Mouse (Mus musculus): ENCODE results near the gene Itgav.

DNA sequence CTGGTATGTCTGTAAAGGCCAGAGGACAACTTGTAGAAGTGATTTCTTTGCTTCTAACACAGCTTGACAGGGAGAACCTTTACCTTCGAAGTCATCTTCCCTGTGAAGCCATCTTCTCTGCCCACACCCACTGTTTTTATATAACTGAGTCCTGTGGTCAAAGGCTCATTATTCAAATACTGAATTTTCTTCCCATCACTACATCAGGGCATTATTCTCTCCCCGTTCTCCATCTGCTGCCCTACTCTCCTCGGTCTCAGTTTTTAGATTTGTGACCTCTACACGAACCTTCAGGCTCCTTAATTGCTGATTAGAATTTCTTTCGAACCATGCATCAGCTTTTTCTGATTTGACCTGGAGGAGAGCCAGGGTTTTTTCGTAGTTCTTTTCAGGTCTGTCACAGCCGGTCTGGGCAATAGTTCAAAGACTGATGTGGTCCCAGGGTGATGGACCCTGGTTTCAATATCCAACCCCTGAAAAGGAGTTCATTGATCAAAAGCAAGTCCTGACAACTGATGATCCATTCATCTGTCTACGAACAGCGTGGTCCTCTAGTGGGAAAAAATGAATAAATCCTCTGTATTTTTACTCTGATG, 73.8 kb downstream of the Itgav start:
- no peak for TF ChIP-seq ZC3H11A (IDR thresholded peaks at IDR 0.05; ENCODE audit: borderline replicate concordance, low read depth, low read length)
- TF ChIP-seq MAFK (IDR thresholded peaks at IDR 0.05; ENCODE audit: insufficient read depth, low read depth, low read length): no peak
- TF ChIP-seq HCFC1 (IDR thresholded peaks at IDR 0.05; ENCODE audit: borderline replicate concordance, insufficient read depth, low read length): no peak
- no peak for TF ChIP-seq ZNF384 (IDR thresholded peaks at IDR 0.05; ENCODE audit: low read depth, low read length)
- TF ChIP-seq CHD2 (IDR thresholded peaks at IDR 0.05; ENCODE audit: low read depth, low read length): no peak
